Mouse (Mus musculus): Measurements from ENCODE around the gene Fstl3.

DNA sequence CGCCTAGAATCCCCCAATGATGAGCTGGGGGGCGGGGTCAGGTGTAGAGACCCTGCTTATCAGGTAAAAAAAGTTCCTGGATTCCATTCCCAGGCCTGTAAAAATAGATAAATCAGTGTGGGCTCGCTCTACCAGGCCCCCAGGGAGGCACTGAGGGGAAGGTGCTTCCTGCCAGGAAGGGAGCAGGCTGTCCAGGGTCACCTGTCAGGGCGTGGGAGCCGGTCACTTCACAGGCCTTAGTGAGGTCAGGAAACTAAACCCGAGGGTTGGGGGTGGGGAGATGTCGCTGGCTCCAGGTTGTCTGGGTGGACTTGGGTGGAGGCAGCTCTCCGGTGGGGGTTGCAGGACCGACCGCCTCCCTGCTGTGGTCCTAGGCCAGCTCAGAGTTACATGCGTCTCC is 28.6 kb downstream of the Fstl3 start:
- TF ChIP-seq CTCF (IDR thresholded peaks at IDR 0.05; ENCODE audit: low read depth) (no peak), EP300 (optimal IDR thresholded peaks at IDR 0.05) (no peak)

Measured in stomach, postnatal 0 days (tissue).